Mouse (Mus musculus) E14TG2a.4 (cell line): Measurements from ENCODE around the gene Ndrg4.

Experiments
- CTCF ChIP-seq: conservative IDR thresholded peaks from 2 replicates; pipeline ENCODE4 v1.5.1; 2014; ENCODE audit warnings: low read length
- NANOG ChIP-seq: IDR thresholded peaks from 2 replicates; pipeline ENCODE4 v1.6.1; 2014; ENCODE audit warnings: borderline replicate concordance, low read length, mixed read lengths

GRCm38 (mm10) chr8:95751924-95752323, 75.1 kb downstream of the Ndrg4 start:
- TF ChIP-seq CTCF (no peak), NANOG (no peak)
